Mouse (Mus musculus) embryo, embryonic 10.5 days (tissue): ENCODE results near the gene Ect2l.

ENCODE experiments used
- DNase-seq: peaks from one replicate; pipeline ENCODE4 v3.0.0-alpha.2; 2015; ENCODE audit warnings: low spot score

Gene Ect2l

DNA sequence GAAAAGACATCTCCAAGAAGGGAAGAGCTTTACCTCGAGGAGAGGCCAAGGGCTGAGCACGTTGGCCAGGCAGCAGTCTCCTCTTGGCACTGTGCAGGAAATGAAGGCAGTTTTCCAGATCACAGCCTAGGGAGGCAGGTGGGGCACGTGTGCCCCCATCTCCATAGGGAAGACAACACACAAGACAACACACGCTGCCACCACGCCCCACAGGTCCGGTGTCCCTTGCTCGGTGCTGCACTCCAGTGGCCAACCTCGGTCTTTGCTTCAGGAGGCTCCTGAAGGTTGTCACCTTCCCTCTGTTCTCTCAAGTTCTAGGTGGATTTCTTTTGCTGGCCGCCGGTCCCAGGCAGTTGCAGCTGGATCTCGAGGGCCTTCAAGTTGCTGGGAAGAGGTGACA, at the start of gene Ect2l:
Gene Ect2l (minus strand): TSS at position 165 of the 400 bp plus-strand sequence.
- DNase-seq, result peak; percentile 75

DNA sequence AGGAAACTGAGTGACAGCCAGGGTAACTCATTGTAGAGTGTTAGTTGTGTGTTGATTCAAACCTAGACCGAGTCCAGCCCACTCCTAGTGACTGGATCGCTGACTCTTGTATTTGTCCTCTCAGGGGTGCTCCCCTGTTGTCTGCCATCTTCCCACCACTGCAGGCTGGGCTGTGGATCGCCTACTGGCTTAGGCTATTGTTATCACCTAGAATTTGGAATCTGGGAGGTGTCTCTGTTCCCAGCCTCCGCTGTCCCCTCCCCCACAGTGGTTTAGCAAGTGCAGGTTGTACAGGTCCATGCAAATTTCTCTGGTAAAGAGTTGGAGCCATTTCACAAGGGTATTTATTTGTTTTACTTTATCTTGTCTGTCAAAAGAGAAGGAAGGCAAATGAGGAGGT, 40.7 kb upstream of the Ect2l start:
- no peak for DNase-seq

DNA sequence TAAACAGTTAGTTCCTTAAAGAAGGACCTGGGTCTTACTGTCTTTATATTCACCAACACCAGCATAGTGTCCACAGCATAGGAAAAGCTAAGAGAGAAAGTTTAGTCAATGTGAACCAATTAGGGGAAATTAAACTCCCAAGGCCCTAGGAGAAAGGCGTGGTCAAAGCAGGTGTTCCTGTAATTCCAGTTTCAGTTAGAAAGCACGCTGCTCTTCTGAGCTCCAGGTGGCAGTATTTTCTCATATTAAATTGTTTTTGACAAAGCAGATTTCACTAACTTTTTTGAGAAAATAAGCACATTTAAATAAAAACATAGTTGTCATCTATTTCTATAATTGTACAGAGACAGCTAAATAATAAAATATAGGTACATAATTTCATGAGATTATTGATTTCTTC, 32.9 kb upstream of the Ect2l start:
- peak; percentile 9 for DNase-seq

DNA sequence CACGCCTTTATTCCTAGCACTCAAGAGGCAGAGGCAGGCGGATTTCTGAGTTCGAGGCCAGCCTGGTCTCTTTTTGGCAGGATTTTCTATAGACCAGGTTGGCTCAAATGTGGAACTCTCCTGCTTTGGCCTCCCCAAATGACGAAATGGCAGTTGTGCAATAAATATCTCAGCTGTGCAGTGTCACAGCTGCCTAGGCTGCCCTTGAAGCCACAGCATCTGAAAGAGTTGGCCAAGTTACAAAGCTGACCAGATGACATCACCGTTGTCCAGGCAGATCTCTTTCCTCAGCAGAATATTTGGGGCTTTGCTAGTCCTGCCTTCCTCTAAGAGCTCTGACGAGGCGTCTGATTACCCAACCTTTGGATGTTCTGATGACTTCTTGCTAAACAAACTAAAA, 26.5 kb upstream of the Ect2l start:
- DNase-seq, result no peak

DNA sequence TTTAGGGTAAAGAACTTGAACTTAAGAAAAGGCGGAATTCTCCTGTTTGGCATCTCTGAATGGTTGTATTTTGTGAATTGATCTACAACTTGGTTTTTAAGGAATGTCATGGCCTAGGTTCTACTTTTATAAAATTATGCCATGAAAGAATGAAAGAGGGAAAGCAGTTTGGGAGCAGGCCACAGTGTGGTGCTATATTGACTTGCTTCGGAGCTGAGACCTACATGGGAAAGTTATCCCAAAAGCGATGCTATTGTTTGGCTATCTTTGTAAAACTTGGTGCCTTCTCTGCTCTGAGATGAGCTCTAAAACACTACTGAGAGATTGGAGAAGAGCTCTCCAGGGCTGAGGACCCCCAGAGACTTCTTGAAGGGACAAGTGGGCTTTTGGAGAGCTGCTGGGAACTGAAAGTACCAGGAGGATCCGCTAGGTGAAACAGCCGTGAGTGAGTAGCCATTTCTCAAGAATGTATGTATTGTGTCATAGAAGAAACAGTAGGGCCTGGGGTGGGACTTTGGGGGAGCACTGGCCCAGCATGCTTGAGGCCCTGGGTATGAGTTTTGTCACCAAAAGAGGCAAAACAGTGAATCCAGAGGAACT, 25.7 kb upstream of the Ect2l start:
- DNase-seq, result no peak

DNA sequence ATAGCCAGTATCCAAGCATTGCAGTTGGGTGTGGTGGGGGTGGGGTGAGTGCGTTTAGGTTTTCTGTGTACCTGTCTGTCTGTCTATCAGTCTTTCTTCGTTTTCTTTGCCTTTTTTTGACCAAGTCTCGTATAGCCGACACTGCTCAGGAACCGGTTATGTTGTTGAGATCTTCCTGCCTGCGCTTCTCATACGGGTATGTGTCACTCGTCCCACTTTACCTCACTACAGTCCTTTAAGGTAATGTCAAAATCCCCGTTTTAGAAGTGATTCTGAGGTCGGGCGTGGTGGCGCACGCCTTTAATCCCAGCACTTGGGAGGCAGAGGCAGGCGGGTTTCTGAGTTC, 24.7 kb upstream of the Ect2l start:
- DNase-seq, result no peak

DNA sequence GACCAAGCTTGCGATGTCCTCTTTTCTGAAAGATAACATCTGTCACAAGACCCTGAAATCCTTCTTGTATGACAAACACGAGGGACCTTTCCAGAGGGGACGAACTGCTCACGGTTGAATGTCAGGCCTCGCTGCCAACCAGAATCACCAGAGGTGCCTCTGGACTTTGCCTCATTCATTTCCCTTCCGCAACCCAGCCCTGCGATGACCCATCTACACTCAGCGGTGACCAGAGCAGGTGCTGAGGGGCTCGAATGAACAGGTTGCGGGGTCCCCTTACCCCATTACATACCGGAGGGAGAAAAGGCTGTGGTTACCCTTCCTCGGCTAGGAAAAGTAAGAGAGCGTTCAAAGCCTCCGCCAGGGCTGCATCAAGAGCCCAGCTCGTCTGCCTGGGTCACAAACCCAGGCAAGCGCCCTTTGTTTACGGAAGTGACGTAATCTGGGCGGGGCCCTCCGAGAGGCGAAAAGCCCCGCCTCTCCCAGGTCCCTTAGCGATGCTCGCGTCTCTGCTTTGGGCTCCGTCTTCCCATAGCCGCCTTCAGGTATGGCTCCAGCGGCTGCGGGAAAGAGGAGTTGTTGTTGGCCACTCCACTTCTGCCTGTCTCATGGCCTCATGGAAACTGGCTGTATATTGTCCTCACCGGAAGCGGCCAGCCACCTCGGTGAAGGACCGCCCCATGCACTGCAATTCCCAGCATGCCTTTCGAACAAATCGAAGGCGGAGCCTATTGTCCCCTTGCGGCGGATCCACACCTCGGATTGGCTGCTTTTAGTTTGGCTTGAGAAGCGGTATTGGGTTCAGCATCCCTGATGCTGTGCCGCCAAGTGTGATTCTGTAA, 24.1 kb upstream of the Ect2l start, which contains the start of gene Ccdc28a:
Gene Ccdc28a (minus strand): TSS at position 439 of the 842 bp plus-strand sequence.
- peak; percentile 97 for DNase-seq

DNA sequence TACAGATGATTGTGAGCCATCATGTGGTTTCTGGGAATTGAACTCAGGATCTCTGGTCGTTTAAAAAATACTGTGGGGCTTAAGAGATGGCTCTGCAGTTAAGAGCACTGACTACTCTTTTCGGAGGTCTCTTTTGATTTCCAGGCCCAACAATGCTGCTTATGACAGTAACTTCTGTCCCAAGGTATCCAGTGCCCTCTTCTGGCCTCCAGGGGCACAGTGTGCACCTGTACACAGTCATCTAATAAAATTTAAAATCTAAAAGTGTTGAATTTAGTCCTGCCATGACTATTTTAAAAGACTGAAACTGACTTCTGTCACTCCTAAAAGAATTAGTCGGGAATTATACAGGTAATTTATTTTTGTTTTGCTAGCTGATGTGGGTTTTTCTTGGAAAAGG, 23.2 kb upstream of the Ect2l start:
- DNase-seq, result no peak

DNA sequence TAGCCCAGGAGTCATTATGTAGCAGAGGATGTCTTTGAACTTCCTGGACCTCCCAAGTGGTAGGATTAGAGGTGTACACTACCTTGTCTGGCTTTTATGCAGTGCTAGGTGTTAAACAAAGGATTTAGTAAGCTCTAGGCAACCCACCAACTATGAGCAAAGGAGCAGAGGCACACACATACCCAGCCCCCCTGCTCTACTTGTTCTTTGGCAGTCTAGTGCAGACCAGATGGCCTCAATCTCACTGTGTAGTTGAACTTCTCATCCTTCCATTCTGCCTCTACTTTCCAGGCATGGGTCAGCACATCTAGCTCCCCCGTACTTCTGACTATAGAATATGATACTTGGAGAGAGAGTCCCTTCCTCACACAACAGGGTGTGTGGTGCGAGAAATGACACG, 13.7 kb upstream of the Ect2l start:
- no peak for DNase-seq

DNA sequence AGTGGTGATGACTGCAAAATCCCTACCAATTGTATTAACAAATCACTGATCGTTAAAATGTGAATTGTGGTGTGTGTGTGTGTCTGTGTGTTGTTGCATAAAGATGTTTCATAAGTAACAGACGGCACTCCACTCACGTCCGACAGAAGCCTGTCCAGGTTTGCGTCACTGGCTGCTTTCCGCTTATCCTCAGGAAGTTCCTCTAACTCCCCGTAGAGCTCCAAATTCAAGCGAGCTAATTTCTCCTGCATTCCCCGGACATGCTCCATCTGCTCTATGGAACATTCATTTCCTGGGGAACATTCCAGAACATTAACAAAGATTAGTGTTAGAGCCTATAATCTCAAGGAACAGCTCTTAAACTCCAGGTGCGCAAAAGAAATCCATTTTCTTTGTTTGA, 8.7 kb upstream of the Ect2l start:
- DNase-seq, result no peak

DNA sequence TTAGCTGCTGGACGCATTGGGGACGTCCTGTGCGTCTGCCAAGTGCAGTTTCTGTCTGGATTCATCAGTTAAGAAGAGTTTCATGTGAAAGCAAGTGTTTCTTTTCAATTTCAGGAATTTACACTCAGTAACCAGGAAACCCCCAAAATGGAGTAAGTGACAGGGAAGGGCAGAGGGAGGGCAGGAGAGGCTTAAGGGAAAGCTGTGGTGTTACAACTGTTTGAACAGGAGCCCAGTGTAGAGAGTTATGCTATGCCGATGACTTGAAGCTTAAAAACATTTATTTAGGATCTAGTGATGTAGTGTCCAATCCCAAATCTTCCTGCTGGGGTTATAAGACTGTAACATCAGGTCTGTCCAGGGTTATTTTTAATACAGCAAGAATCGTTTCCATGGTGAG, 3.4 kb upstream of the Ect2l start:
- no peak for DNase-seq

DNA sequence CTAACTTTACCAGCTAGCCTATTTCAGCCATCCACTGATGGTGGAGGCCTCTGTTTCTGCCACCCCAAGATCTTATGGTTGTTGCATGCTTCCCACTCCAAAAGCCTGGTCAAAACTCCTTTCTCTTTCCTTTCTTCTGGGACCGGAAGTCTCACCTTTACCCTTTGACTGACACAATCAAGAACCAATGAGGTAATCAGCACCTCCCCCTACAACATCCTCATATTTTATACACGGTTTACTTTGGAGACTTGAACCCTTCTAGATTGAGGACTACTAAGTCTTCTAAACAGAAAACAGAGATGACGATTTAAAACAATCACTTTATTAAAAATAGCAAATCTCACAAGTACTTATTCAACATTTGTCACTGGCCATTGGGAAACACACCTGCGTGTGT, 2.7 kb upstream of the Ect2l start:
- DNase-seq, result no peak

DNA sequence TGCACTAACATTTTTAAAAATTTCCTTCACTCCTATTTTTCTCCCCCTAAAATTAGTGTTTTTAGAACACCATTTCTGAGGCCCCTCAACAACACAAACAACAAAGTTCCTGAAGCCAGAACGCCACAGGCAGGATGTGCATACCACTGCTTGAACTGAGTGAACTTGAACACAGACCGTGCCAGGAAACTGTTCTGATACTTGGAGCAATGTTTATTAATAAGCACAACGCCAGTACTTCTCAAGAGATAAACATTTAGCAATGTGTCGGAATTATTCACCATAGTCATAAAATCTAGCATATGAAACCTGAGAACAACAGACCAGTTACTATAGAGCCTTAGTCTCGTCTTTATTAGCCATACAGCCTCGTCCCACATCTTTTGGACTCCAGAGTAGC, 571 bp downstream of the Ect2l start:
- DNase-seq, result no peak

DNA sequence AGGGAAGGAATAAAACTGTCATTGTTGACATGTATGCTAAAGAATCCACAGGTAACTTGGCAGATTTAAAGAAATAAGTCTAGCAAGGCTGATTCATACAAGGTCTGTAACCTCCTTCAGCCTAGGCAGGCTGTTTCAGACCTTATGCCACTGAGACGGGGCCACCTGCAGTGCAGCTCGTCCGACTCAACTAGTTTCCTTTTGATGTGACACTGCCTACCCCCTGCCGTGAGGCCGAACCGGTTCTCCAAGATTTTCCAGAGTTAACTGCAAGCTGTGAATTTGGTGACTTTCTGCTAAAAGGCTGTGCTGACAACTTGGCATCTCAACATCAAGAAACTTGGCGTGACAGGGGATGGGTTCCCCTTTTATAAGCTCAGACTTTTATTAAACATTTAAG, 6.6 kb downstream of the Ect2l start:
- DNase-seq, result peak; percentile 36

DNA sequence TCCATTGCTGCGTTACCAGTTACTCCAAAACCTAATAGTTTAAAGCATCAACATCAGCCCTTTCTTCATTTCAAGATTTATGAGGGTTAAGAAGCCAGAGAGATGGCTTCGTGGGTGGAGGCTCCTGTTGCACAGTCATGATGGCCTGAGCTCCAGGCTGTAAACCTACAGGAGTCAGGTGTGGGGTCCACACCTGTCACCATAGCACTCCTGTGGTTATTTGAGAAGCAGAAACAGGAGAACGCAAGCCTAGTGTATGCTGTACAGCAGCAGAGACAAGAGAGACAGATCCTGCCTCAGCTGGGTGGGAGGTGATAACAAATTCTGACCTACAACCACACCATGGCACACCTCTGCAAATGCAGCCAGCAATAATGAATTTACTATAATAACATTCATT, 8.3 kb downstream of the Ect2l start:
- DNase-seq, result no peak

DNA sequence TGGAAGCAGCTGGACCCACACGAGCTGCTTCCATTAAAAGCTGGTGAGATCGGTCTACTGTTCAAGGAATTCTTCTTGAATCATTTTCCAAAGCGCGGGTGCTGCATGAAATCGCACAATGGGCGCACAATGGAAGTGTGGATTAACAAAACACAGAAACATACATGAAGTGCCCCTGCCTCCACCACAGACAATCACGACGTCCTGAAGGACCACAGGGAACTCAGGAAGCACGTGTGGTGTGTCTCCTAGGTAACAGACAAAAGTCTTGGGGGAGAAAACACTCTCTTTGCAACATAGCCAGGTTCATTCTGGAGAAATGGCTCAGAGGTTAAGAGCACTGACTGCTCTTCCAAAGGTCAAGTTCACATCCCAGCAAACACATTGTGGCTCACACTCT, 10.0 kb downstream of the Ect2l start:
- no peak for DNase-seq

DNA sequence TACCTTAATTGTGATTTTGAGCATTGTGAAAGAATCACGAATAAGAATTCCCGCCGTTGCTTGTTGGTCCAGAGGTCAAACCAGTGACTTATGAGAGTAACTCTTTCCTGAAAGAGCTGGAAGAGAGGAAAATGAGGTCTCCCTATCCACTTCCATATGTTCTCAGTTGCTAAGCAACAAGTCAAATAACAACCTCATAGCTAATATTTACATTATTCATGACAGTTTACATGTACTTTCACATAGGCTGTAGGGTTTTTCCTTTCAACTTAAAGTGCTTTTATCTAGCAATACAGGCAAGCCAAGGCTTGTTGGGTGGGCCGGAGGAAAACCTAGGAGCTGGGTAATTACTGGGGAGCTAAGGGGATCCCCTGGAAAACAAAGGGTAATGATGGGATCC, 10.8 kb downstream of the Ect2l start:
- no peak for DNase-seq

DNA sequence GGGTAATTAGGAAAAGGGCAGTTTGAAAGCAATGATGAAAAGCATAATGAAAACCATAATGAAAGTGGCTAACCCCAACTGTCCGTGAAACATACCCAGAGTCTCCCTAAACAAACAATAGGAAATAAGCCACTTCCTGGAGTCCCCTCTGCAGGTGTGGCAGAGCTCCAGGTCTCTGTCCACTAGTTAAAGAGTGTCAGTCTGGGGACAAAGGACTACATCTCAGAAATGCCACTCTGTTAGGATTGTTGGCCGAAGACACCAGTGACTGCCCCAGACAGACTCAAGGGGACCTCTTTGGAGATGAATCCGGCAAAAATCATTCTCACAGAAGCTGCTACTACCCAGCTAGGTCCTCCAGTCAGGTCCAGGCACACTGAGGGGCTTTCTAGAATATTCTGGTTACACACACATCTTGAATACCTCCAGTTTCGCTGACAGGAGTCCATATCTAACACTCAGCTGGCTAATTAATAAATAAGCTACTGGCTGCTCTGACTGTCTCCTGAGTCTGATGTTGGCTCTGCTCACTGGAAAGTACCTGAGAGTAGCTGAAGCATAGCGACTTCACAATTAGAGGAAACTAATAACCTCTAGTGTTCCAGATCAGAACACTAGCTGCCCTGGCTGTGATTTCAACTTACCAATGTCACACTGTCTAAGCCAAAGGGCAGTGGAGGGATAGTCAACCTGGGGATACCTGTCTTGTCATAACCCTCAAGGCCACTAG, 12.2 kb downstream of the Ect2l start:
- no peak for DNase-seq

DNA sequence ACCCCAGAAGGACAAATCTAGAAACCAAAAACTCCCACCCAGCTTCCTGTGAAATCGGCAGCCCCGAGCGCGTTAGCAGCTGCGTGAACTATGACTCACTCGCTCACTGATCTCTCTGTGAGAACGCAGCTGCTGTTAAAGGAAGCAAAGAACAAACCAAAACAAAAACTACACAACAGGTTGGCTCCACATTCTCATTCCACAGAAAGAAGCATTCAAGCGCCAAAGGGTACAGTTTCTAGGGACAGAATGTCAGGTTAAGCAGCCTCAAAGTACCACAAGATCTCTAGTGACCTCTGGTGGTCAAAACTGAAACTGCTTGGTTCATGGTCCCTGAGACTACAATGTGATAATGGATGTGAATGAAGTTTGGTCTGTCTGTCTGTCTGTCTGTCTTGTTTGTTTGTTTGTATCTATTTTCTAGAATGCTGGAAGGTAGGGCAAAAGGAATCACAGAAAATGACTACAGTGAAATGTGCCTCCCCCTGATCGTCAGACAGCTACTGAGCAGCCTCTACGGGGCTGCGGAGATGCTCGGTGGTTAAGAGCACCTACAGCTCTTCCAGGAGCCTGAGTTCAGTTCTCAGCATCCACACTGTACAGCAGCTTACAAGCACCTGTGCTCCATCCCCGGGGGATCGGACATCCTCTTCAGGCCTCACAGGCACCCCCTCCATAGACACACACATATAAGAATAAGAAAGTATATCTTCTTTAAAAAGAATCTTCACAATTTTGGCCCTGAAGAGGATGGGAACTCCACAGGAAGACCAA, 13.3 kb downstream of the Ect2l start:
- peak; percentile 94 for DNase-seq

DNA sequence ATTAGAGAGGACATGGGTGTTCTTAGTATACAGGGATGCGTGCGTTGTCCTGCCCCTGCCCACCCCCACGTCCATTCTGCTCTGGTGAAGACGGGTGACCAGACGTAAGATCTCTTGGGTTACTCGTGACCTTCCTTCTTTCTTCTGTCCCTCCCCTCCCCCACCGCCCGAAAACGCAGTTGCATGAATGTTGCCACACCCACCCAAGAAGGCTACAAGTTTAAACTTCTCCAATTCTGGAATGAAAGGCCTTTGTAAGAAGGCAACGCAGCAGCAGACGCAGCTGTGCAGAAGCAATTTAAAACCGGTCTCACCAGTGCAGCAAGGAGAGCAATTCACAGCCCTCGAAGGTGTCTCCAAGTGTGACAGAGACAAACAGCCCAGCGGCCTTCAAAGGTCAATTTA, 16.0 kb downstream of the Ect2l start:
- peak; percentile 40 for DNase-seq

DNA sequence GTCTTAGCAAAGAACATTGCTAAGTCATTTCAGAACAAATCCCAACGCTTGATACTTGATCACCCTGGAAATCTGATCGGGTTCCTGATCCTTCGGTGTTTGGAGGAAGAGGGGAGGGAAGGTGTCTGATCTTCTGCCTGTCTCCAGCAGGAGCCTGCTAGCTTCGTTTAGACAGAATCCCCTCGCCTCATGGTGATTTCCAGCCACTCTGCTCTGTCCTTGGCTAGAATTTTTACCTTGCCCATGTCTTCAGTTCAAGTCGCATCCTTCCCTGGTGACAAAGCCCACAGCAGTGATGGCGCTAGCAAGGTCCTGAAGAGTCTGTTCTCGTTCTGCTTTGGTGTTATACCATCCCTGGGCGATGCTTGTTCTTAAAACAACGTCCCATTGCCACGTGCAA, 16.5 kb downstream of the Ect2l start:
- no peak for DNase-seq

DNA sequence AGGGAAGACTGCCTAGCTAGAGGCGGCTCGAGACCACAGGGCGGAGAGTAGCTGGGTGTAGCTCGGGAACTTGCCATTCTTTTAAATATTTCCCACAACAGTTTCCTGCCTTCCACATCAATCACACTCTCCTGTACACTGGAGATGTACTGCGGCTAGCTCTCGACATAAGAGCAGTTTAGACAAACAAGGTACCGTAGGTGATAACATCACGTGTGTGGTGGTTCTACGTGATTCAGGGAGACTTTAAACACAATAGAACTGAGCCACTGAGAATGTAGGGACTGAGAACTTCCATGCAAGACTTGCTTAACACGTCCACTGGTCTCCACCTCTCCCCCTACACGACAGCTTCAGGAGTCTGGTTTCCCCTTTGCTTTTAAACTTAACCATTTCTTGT, 17.5 kb downstream of the Ect2l start:
- DNase-seq, result no peak
